Mouse (Mus musculus) frontal cortex, postnatal 25 days (tissue): ENCODE results near the gene Foxf1.
A peak's percentile ranks its signal among the peaks of the same experiment; 100 is the strongest.

Experiments used
- DNase-seq, 2 experiments: peaks; one replicate each; pipeline ENCODE4 v3.0.0; 2022; ENCODE audit warnings: low spot score in 2 of 2

Foxf1 gene

GRCm38 (mm10) chr8:121115136-121115535 lies 30.9 kb downstream of the Foxf1 start:
- no peak for DNase-seq

GRCm38 (mm10) chr8:121115948-121116347 lies 31.8 kb downstream of the Foxf1 start, which contains the start of gene Foxc2:
Foxc2 (plus strand) TSS chr8:121116171.
- DNase-seq: peak in 1 of 2 experiments; percentile 36

- no peak for DNase-seq
Measured at GRCm38 (mm10) chr8:121116591-121117185, 32.5 kb downstream of the Foxf1 start.

- no peak for DNase-seq
Measured at GRCm38 (mm10) chr8:121117186-121117651, 33.0 kb downstream of the Foxf1 start.

GRCm38 (mm10) chr8:121117906-121118305 lies 33.7 kb downstream of the Foxf1 start:
- DNase-seq: no peak

- no peak for DNase-seq
Measured at GRCm38 (mm10) chr8:121118634-121119420, 34.6 kb downstream of the Foxf1 start.

- no peak for DNase-seq
Measured at GRCm38 (mm10) chr8:121119635-121120455, 35.7 kb downstream of the Foxf1 start.

- no peak for DNase-seq
Measured at GRCm38 (mm10) chr8:121120456-121121419, 36.6 kb downstream of the Foxf1 start.

GRCm38 (mm10) chr8:121121704-121122103 lies 37.5 kb downstream of the Foxf1 start:
- no peak for DNase-seq

- no peak for DNase-seq
Measured at GRCm38 (mm10) chr8:121122368-121122767, 38.2 kb downstream of the Foxf1 start.

GRCm38 (mm10) chr8:121123113-121123512 lies 38.9 kb downstream of the Foxf1 start:
- DNase-seq: no peak

GRCm38 (mm10) chr8:121124547-121125239 lies 40.5 kb downstream of the Foxf1 start:
- DNase-seq: no peak

GRCm38 (mm10) chr8:121125311-121125876 lies 41.2 kb downstream of the Foxf1 start:
- DNase-seq: peak in 1 of 2 experiments; percentile 56

GRCm38 (mm10) chr8:121126191-121126590 lies 42.0 kb downstream of the Foxf1 start:
- DNase-seq: no peak

- no peak for DNase-seq
Measured at GRCm38 (mm10) chr8:121126694-121127093, 42.5 kb downstream of the Foxf1 start.

GRCm38 (mm10) chr8:121127291-121127701 lies 43.1 kb downstream of the Foxf1 start:
- no peak for DNase-seq

GRCm38 (mm10) chr8:121127756-121128375 lies 43.7 kb downstream of the Foxf1 start, which contains the start of gene Foxl1:
Foxl1 (plus strand) TSS chr8:121127940.
- no peak for DNase-seq

GRCm38 (mm10) chr8:121128531-121129264 lies 44.5 kb downstream of the Foxf1 start:
- no peak for DNase-seq
